Mouse (Mus musculus): ENCODE data around the gene Bmp8b. TPM values are rescaled to one million over a fixed set of nuclear protein-coding genes. Genes with fewer than 3 reads are reported as not detected.
"Not testable (repeated sequence)": the region's sequence is repeated elsewhere in the genome, so short reads cannot be mapped to it uniquely, and the experiment has no call there.

Bmp8b gene
- polyA plus RNA-seq, 1 experiment = not detected

DNA sequence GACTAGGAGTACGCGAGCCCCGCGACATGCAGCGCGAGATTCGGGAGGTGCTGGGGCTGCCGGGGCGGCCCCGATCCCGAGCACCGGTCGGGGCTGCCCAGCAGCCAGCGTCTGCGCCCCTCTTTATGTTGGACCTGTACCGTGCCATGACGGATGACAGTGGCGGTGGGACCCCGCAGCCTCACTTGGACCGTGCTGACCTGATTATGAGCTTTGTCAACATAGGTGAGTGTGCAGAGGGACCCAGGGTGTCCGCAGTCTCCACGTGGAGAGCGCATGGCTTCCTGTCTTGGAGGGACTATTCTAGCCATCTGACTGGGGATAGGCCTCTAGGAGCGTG lies 456 bp downstream of the Bmp8b start:
- H3K4me1 ChIP-seq (ENCODE audit: control insufficient read depth, insufficient read depth, low read length) = no peaks in the 10 kb centered on the region
- no peak overlapping the region for H3K4me3 ChIP-seq (replicated peaks; ENCODE audit: control insufficient read depth, low read depth, low read length)
- H3K27ac ChIP-seq (ENCODE audit: control insufficient read depth, insufficient read depth, low read depth, low read length, poor library complexity) = no peak overlapping the region; the same call in 1 of the 2 replicates
- WGBS = 38% methylated on average over 24 of the region's 24 CpGs
- no peak for TF ChIP-seq POLR2A (IDR thresholded peaks at IDR 0.05; ENCODE audit: borderline replicate concordance, control insufficient read depth, low read depth, low read length)
- no peak for TF ChIP-seq CTCF (IDR thresholded peaks at IDR 0.05; ENCODE audit: control insufficient read depth, insufficient read depth, low read length)

DNA sequence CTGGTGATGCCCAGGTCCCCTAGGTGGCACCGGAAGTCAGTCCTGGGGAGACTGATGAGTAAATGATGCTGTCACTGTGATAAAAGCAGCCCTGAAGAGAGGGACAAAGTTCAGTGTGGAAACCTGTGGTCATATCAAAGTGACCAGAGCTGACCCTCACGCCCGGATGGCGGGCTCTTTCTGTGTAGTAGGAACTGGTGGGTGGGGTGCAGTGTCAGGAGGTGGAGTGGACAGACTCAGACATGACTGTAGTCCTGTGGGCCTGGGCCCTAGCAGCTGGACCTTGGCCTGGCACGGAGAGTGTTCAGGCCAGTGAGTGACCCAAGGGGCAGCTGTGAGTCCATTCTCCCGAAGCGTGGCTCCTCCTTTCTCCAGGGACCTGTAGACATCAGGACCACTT lies 964 bp downstream of the Bmp8b start:
- not testable (repeated sequence) for H3K4me3 ChIP-seq (replicated peaks; ENCODE audit: control insufficient read depth, low read depth, low read length); H3K27ac ChIP-seq (ENCODE audit: control insufficient read depth, insufficient read depth, low read depth, low read length, poor library complexity); H3K4me1 ChIP-seq (ENCODE audit: control insufficient read depth, insufficient read depth, low read length)
- 79% methylated on average over 7 of the region's 7 CpGs for WGBS

DNA sequence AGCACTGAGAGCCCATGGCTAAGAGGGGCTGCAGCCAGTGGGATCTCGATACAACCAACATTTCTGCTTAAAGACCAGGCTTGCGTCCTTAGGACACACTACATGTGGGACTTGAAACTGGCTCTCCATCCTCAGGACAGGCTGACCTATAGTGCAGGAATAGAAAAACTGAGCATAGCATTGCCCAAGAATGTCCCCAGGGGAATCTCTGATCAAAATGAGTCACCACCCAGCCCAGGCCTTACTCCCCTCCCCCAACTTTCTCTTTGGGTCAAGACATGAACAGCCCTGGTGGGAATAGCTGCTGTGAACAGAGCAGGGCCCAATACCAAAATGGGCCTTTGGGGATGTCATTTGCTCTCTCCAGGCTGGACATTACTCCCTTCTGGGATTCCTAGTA lies 1.9 kb downstream of the Bmp8b start:
- Histone ChIP-seq H3K4me1 (ENCODE audit: control insufficient read depth, insufficient read depth, low read length) (no peaks in the 10 kb centered on the region), H3K27ac (ENCODE audit: control insufficient read depth, insufficient read depth, low read depth, low read length, poor library complexity) (no peak overlapping the region), H3K4me3 (replicated peaks; ENCODE audit: control insufficient read depth, low read depth, low read length) (no peak overlapping the region)
- TF ChIP-seq CTCF (IDR thresholded peaks at IDR 0.05; ENCODE audit: control insufficient read depth, insufficient read depth, low read length) (no peak), POLR2A (IDR thresholded peaks at IDR 0.05; ENCODE audit: borderline replicate concordance, control insufficient read depth, low read depth, low read length) (no peak)
- 95% methylated on average over 2 of the region's 2 CpGs for WGBS

DNA sequence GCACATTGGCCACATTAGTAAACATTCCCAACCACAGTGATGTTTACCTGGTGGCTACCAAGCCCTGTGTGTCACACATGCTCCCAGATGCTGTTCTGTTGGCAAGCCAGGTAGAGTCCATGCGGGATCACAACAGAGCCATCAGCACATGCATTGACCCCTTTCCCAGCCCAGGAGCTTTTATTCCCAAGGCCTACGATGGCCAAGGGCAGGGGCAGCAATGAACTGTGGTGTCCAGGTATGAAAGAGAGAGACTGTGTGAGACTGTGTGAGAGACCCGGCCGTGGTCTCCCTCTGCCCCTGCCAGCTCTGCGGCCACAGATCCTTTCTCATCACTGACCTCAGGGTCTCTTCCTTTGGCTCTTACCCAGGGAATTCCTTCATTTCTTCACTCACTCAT lies 3.1 kb downstream of the Bmp8b start:
- H3K4me3 ChIP-seq (replicated peaks; ENCODE audit: control insufficient read depth, low read depth, low read length) = no peak overlapping the region
- 80% methylated on average over 5 of the region's 5 CpGs for WGBS
- H3K27ac ChIP-seq (ENCODE audit: control insufficient read depth, insufficient read depth, low read depth, low read length, poor library complexity) = no peak overlapping the region
- TF ChIP-seq CTCF (IDR thresholded peaks at IDR 0.05; ENCODE audit: control insufficient read depth, insufficient read depth, low read length) (no peak), POLR2A (IDR thresholded peaks at IDR 0.05; ENCODE audit: borderline replicate concordance, control insufficient read depth, low read depth, low read length) (no peak)
- peaks cover 2% of the 10 kb centered on the region for H3K4me1 ChIP-seq (ENCODE audit: control insufficient read depth, insufficient read depth, low read length)

DNA sequence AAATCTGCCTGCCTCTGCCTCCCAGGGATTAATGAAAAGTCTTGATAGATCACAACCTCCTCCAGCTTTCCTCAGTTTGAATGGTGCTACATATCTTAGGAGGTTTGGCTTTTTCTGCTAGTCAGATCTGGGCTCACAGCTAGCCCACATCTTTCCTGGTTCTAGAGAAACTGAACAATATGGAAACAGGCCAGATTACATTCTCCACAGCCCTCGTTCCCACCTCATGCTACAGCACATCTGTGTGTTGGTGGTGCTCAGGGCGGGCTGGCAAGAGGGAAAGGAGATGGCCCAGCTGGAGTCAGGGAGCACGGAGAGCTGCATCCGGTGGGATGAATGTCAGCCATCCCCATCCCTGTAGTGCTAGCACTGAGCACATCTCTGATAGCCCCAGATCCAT lies 5.8 kb downstream of the Bmp8b start:
- WGBS = 75% methylated on average over 4 of the region's 4 CpGs
- Histone ChIP-seq H3K27ac (ENCODE audit: control insufficient read depth, insufficient read depth, low read depth, low read length, poor library complexity) (no peak overlapping the region), H3K4me1 (ENCODE audit: control insufficient read depth, insufficient read depth, low read length) (peaks cover 2% of the 10 kb centered on the region), H3K4me3 (replicated peaks; ENCODE audit: control insufficient read depth, low read depth, low read length) (no peak overlapping the region)
- TF ChIP-seq CTCF (IDR thresholded peaks at IDR 0.05; ENCODE audit: control insufficient read depth, insufficient read depth, low read length) = no peak
- TF ChIP-seq POLR2A (IDR thresholded peaks at IDR 0.05; ENCODE audit: borderline replicate concordance, control insufficient read depth, low read depth, low read length) = no peak

DNA sequence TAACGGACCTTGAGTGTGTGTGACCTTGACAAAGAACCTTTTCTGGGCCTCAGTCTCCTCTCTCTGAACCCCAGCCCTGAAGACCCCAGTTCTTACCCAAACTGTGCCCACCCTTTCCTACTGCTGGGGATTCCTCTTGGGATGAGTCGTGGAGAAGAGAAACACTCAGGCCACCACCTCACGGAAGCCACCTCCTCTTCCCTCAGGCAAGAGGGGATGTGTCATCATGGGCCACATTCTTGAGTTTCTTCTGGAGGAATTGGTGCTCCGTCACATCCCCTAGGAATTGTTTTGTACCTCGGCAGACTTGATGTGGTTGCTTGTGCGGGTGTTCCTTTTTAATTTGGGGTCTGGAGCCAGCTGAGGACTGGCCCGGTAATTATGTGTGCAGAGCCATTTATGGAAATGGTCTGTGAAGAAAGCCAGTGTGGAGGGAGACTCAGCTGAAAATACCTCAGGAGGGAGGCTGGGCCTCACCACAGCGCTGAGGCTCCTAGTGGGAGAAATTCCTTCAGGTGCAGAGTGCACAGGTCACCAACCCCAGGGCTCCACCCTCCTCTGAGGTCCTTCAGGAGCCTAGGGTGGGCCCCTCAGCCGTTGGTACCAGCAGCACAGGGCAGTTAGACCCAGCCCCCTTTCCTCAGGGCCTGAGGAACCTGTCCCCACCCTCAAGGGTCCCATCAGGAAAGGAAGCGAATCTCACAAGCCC lies 6.5 kb downstream of the Bmp8b start:
- 66% methylated on average over 10 of the region's 10 CpGs for WGBS

DNA sequence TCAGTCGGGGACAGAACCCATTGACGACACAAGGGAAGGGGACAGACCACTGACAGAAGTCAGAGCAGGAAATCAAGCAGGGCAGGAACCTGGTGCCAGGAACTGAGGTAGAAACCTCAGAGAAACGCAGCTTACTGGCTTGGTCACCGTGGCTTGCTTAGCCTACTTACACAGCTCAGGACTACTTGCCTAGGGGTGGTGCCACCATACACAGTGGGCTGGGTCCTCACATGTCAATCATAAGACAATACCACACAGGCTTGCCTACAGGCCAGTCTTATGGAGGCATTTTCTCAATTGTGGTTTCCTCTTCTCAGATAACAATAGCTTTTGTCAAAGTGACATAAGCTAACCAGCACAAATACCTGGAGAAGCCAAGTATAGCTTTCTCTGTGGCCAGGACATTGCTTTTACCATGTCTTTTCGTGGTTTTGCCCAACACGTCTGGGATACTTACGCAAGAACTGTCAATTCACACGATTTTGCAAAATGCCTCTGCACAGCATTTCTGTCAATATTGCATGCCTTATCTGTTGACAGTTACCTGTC lies 7.3 kb downstream of the Bmp8b start:
- WGBS = 8% methylated on average over 8 of the region's 8 CpGs
- H3K4me3 ChIP-seq (replicated peaks; ENCODE audit: control insufficient read depth, low read depth, low read length) = no peak overlapping the region
- H3K27ac ChIP-seq (ENCODE audit: control insufficient read depth, insufficient read depth, low read depth, low read length, poor library complexity) = no peak overlapping the region
- peaks cover 2% of the 10 kb centered on the region for H3K4me1 ChIP-seq (ENCODE audit: control insufficient read depth, insufficient read depth, low read length)
- TF ChIP-seq CTCF (IDR thresholded peaks at IDR 0.05; ENCODE audit: control insufficient read depth, insufficient read depth, low read length) (no peak), POLR2A (IDR thresholded peaks at IDR 0.05; ENCODE audit: borderline replicate concordance, control insufficient read depth, low read depth, low read length) (no peak)

More for the DNA sequence above, 6.5 kb downstream of the Bmp8b start:
- not testable (repeated sequence) for H3K27ac ChIP-seq (ENCODE audit: control insufficient read depth, insufficient read depth, low read depth, low read length, poor library complexity); H3K4me3 ChIP-seq (replicated peaks; ENCODE audit: control insufficient read depth, low read depth, low read length); H3K4me1 ChIP-seq (ENCODE audit: control insufficient read depth, insufficient read depth, low read length)

DNA sequence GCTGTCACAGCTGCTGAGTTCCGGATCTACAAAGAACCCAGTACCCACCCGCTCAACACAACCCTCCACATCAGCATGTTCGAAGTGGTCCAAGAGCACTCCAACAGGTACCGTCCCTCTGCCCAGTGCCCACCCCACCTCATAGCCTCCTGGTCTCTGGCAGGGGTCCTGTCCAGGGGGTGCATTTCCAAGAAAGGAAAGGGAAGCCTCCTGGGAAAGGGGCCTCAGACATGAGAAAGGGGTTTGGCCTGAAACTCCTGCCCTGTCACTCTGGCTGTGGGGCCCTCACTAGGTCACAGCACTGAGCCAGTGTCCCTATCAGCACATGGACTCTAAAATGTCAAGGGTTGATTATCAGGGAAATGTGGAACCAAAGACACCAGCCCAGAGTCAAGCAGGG lies 9.7 kb downstream of the Bmp8b start:
- WGBS = 88% methylated on average over 4 of the region's 4 CpGs
- not testable (repeated sequence) for H3K27ac ChIP-seq (ENCODE audit: control insufficient read depth, insufficient read depth, low read depth, low read length, poor library complexity); H3K4me3 ChIP-seq (replicated peaks; ENCODE audit: control insufficient read depth, low read depth, low read length); H3K4me1 ChIP-seq (ENCODE audit: control insufficient read depth, insufficient read depth, low read length)

DNA sequence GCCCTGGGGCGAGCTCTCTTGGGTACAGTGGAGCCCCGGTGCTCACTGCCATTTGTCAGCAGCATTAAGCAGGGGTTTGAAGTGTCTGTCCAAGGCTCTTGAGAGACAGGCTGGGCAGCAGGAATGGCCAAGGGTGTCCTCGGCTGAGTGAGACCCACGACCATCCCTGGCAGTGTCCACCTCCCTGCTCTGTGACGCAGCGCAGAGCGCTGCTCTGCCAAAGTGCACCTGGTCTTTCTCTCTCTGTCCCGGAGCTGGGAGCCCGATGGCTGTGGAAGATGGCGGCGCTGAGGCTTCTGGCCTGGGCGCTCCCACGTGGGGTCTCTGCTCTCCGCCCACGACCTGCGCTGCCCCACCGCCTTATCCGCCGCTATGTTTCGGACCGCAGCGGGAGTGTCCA lies 11.0 kb downstream of the Bmp8b start, which contains the start of gene Oxct2b:
Gene Oxct2b, plus strand, starts transcription at position 256 of the 400 bp plus-strand sequence.
- 16% methylated on average over 22 of the region's 22 CpGs for WGBS
- TF ChIP-seq CTCF (IDR thresholded peaks at IDR 0.05; ENCODE audit: control insufficient read depth, insufficient read depth, low read length) (no peak), POLR2A (IDR thresholded peaks at IDR 0.05; ENCODE audit: borderline replicate concordance, control insufficient read depth, low read depth, low read length) (no peak)
- no peak within 1 kb of the TSS for H3K4me3 ChIP-seq (replicated peaks; ENCODE audit: control insufficient read depth, low read depth, low read length)
- H3K4me1 ChIP-seq (ENCODE audit: control insufficient read depth, insufficient read depth, low read length) = peaks cover 2% of the 10 kb centered on the region
- no peak within 1 kb of the TSS for H3K27ac ChIP-seq (ENCODE audit: control insufficient read depth, insufficient read depth, low read depth, low read length, poor library complexity)

DNA sequence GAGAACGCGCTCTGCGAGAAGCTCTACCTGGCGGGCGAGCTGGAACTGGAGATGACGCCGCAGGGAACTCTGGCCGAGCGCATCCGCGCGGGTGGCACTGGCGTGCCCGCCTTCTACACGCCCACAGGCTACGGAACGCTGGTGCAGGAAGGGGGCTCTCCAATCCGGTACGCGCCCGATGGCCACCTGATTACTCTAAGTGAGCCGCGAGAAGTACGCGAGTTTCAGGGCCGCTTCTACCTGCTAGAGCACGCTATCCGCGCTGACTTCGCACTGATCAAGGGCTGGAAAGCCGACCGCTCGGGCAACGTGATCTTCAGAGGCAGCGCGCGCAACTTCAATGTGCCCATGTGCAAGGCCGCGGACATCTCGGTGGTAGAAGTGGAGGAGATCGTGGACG lies 11.7 kb downstream of the Bmp8b start:
- 26% methylated on average over 21 of the region's 42 CpGs for WGBS
- H3K27ac ChIP-seq (ENCODE audit: control insufficient read depth, insufficient read depth, low read depth, low read length, poor library complexity); H3K4me1 ChIP-seq (ENCODE audit: control insufficient read depth, insufficient read depth, low read length); H3K4me3 ChIP-seq (replicated peaks; ENCODE audit: control insufficient read depth, low read depth, low read length): not testable (repeated sequence)
